Mouse (Mus musculus) forebrain, embryonic 12.5 days (tissue): ENCODE data around the gene Avil. TPM values are rescaled to one million over a fixed set of nuclear protein-coding genes. Genes with fewer than 3 reads are reported as not detected.
"Not testable (repeated sequence)": the region's sequence is repeated elsewhere in the genome, so short reads cannot be mapped to it uniquely, and the experiment has no call there.

ENCODE experiments used
- ATAC-seq: fragments of 200-750 bp; cut with Nextera tagmentation; 2 replicates; pipeline ENCODE4 v1.8.0; 2017; ENCODE audit warnings: moderate TSS enrichment; ENCODE audit not compliant: low FRiP score
- H3K27ac ChIP-seq: fragments of 300-500 bp; sonication (generic); 2 replicates; pipeline ENCODE4 v1.5.1; 2016; ENCODE audit warnings: mild to moderate bottlenecking
- H3K27me3 ChIP-seq: fragments of 300-500 bp; sonication (generic); 2 replicates; pipeline ENCODE4 v1.6.1; 2016; ENCODE audit warnings: mild to moderate bottlenecking
- H3K36me3 ChIP-seq: fragments of 300-500 bp; sonication (generic); replicated peaks from 2 replicates; pipeline ENCODE4 v1.6.1; 2016; ENCODE audit warnings: mild to moderate bottlenecking
- H3K4me1 ChIP-seq: fragments of 300-500 bp; sonication (generic); 2 replicates; pipeline ENCODE4 v1.6.1; 2016
- H3K4me2 ChIP-seq: fragments of 300-500 bp; sonication (generic); 2 replicates; pipeline ENCODE4 v1.6.1; 2016; ENCODE audit warnings: mild to moderate bottlenecking, moderate library complexity
- H3K4me3 ChIP-seq: fragments of 300-500 bp; sonication (generic); replicated peaks from 2 replicates; pipeline ENCODE4 v1.5.1; 2016; ENCODE audit warnings: mild to moderate bottlenecking
- H3K9ac ChIP-seq: fragments of 300-500 bp; sonication (generic); 2 replicates; pipeline ENCODE4 v1.6.1; 2016; ENCODE audit warnings: mild to moderate bottlenecking
- H3K9me3 ChIP-seq: fragments of 300-500 bp; sonication (generic); 2 replicates; pipeline ENCODE4 v1.6.1; 2016
- WGBS: fragments of 180-500 bp; shearing (Covaris S2); methylation state at CpG from one replicate; pipeline ENCODE4 v1.1.7; 2016; 5-methylcytosine and 5-hydroxymethylcytosine counted together
- polyA plus RNA-seq: library from polyadenylated mRNA; unstranded; fragments of >200 nt; fragmentation: Nextera tagmentation; extraction: Ambion mirVana; gene quantifications from 2 replicates; pipeline ENCODE4 v1.2.1, GENCODE M21; 2016

The Avil gene
- polyA plus RNA-seq, 1 experiment from 2014 or later, result not detected

DNA sequence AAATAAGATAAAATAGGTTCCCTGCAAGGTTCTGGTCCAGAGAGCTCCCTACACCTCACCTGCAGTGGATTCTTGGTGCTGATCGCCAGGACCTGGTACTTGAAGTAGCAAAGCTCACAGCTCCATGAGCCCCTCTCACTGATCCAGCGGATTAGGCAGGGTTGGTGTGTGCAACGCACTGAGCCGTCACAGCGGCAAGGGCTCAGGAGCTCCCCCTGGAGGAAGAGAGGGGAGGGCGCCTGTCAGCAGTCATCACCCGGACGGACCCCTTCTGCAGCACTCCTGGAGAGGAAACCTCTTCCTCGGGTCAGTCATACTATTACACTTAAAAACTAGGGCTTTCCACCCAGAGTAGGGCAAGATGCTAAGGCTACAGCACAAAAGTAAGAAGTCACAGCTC lies 57.7 kb downstream of the Avil start:
- Histone ChIP-seq H3K4me2 (peak overlapping the region; percentile 96), H3K27me3 (no peaks in the 10 kb centered on the region; the same call in 1 of the 2 replicates), H3K36me3 (peaks cover 42% of the 10 kb centered on the region), H3K9ac (peak overlapping the region; percentile 98; the same call in 1 of the 2 replicates), H3K4me3 (peak overlapping the region; percentile 99), H3K4me1 (peaks cover 45% of the 10 kb centered on the region), H3K9me3 (no peaks in the 10 kb centered on the region), H3K27ac (no peak overlapping the region)
- ATAC-seq, result peak; percentile 28
- WGBS, result under 1% methylated on average over 9 of the region's 9 CpGs

GRCm38 (mm10) chr10:127058708-127059107 lies 58.2 kb downstream of the Avil start:
- H3K27me3 ChIP-seq, result no peaks in the 10 kb centered on the region; the same call in 1 of the 2 replicates
- ATAC-seq, result no peak
- peak overlapping the region; percentile 99 for H3K4me3 ChIP-seq
- H3K36me3 ChIP-seq, result peaks cover 39% of the 10 kb centered on the region
- peak overlapping the region; percentile 96 for H3K4me2 ChIP-seq
- peaks cover 45% of the 10 kb centered on the region for H3K4me1 ChIP-seq
- peak overlapping the region; percentile 27; the same call in 1 of the 2 replicates for H3K27ac ChIP-seq
- WGBS, result 5% methylated on average over 8 of the region's 8 CpGs
- no peaks in the 10 kb centered on the region for H3K9me3 ChIP-seq
- peak overlapping the region; percentile 98 for H3K9ac ChIP-seq

DNA sequence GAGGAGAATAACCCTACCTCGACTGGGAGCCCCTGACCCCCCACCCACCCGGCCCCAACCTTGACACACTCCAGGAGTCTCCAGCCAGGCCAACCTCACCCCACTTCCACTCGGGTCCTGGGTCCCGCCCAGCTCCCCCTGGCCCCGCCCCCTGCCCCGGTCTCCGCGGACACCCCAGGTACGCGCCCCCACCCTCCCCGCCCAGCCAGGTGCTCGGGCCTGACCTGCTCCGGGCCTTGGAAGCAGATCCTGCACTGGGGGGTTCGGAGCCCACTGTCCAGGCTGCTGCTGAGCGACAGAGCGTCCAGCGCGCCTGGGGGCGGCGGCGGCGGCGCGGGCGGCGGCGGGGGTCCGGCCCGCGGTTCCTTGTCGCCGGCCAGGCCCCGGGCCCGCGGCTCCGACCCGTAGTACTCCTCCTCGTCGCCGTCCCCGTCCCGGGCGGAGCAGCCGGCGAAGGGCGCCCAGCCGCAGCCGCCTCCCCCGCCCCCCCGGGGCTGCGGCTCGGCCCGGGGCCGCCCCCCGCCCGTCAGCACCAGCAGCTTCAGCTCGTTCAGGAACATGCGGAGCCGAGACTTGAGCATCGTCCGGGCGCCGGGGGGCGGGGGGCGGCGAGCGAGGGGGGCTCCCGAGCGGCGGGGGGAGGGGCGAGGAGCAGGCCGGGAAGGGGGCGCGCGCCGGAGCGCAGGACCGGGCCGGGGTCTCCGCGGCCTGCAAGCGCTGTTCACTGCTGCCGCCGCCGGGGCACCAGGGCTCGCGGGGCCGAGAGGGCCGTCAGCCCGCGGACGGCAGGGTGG lies 58.9 kb downstream of the Avil start:
- H3K9me3 ChIP-seq, result no peaks in the 10 kb centered on the region
- H3K36me3 ChIP-seq, result peaks cover 32% of the 10 kb centered on the region
- peak overlapping the region; percentile 96 for H3K4me2 ChIP-seq
- peak; percentile 15 for ATAC-seq
- no peaks in the 10 kb centered on the region; the same call in 1 of the 2 replicates for H3K27me3 ChIP-seq
- peaks cover 45% of the 10 kb centered on the region for H3K4me1 ChIP-seq
- H3K27ac ChIP-seq, result peak overlapping the region; percentile 97
- peak overlapping the region; percentile 98 for H3K9ac ChIP-seq
- WGBS, result under 1% methylated on average over 61 of the region's 92 CpGs
- peak overlapping the region; percentile 99 for H3K4me3 ChIP-seq

DNA sequence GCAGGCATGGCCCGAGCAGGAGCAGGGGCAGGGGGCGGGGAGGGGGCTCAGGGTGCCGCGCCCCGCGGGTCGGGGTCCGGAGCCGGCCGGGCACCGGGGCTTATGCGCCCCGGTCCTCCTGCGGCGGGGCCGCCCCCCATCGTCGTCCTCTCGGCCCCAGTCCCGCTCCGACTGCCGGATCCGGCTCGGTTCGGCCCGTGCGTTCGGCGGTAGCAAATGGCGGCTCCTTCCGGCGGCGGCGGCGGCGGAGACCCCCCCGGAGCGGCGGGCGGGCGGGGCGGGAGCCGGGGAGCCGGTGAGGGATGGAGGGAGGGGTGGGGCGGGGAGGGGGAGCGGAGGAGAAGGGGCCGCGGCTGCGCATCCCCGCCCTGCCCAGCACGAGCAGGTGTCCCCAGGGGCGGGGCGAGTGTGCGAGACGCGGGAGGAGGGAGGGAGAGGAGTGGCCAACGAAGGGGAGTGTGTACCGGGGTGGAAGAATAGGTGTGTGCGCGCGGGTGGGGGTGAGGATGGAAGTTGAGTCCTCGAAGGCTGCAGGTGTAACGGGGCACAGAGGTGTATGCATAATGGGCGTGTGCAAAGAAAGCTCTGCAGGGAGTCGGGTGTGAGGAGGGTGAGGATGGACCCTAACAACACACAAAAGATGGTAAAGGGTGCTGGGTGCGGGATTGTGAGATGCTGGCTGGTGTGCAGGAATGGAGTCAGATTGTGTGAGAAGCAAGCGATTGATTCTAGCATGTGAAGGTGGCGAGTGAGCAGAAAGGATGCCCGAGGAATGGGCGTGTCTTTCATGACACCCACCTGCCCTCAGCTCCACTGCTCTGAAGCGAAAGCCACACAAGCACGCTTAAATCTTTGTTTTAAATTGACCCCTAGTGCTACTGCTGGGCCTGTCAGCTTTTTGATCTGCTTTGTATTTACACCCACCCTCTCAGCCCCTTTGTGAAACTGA lies 59.7 kb downstream of the Avil start, which contains the start of gene March9:
Gene March9, minus strand, starts transcription at position 217 of the 949 bp plus-strand sequence.
- peak within 1 kb of the TSS; percentile 96 for H3K4me2 ChIP-seq
- peak; percentile 54 for ATAC-seq
- WGBS, result under 1% methylated on average over 67 of the region's 72 CpGs
- H3K27ac ChIP-seq, result peak within 1 kb of the TSS; percentile 97
- peaks cover 52% of the 10 kb centered on the region for H3K4me1 ChIP-seq
- H3K36me3 ChIP-seq, result peaks cover 32% of the 10 kb centered on the region
- H3K27me3 ChIP-seq, result no peaks in the 10 kb centered on the region; the same call in 1 of the 2 replicates
- peak within 1 kb of the TSS; percentile 99 for H3K4me3 ChIP-seq
- no peaks in the 10 kb centered on the region for H3K9me3 ChIP-seq
- peak within 1 kb of the TSS; percentile 98 for H3K9ac ChIP-seq

- H3K36me3 ChIP-seq, result peaks cover 32% of the 10 kb centered on the region
- H3K4me2 ChIP-seq, result peak overlapping the region; percentile 96
- peak overlapping the region; percentile 97 for H3K27ac ChIP-seq
- peaks cover 56% of the 10 kb centered on the region for H3K4me1 ChIP-seq
- 16% methylated on average over 5 of the region's 5 CpGs for WGBS
- H3K27me3 ChIP-seq, result no peaks in the 10 kb centered on the region; the same call in 1 of the 2 replicates
- H3K4me3 ChIP-seq, result peak overlapping the region; percentile 99
- no peaks in the 10 kb centered on the region for H3K9me3 ChIP-seq
- peak overlapping the region; percentile 98; the same call in 1 of the 2 replicates for H3K9ac ChIP-seq
- no peak for ATAC-seq
Observed at GRCm38 (mm10) chr10:127061085-127061484, 60.6 kb downstream of the Avil start.

DNA sequence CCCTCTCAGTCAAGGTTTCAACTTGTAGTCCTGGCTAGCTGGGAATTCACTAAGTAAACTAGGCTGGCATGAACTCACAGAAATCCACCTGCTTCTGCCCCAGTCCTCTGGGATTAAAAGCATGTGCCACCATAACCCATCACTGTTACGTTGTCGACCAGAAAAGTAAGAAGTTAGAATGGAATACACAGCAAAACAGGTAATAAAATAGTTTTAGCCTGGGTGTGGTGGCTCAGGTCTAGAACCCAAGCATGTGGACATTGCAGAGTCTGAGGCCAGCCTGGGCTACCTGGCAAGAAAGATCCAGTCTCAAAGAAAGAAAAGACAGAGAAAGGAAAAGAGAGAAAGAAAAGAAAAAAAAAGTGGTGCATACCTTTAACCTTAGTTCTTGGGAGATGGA lies 61.0 kb downstream of the Avil start:
- H3K27ac ChIP-seq, result peak overlapping the region; percentile 97
- 0 out of 2 replicates have a peak overlapping the region, but pooled peaks have one; percentile 98 for H3K9ac ChIP-seq
- peaks cover 57% of the 10 kb centered on the region for H3K4me1 ChIP-seq
- no peaks in the 10 kb centered on the region; the same call in 1 of the 2 replicates for H3K27me3 ChIP-seq
- H3K36me3 ChIP-seq, result peaks cover 32% of the 10 kb centered on the region
- WGBS, result 75% methylated on average over 2 of the region's 2 CpGs
- ATAC-seq, result no peak
- no peaks in the 10 kb centered on the region for H3K9me3 ChIP-seq
- H3K4me2 ChIP-seq, result peak overlapping the region; percentile 96; the same call in 1 of the 2 replicates
- no peak overlapping the region for H3K4me3 ChIP-seq

- 96% methylated on average over 4 of the region's 4 CpGs for WGBS
- Histone ChIP-seq H3K36me3 (peaks cover 33% of the 10 kb centered on the region), H3K4me1 (peaks cover 60% of the 10 kb centered on the region)
- H3K27me3 ChIP-seq, H3K27ac ChIP-seq, H3K4me3 ChIP-seq, H3K9me3 ChIP-seq, ATAC-seq, H3K9ac ChIP-seq, H3K4me2 ChIP-seq: not testable (repeated sequence)
Observed at GRCm38 (mm10) chr10:127062101-127062500, 61.6 kb downstream of the Avil start.

DNA sequence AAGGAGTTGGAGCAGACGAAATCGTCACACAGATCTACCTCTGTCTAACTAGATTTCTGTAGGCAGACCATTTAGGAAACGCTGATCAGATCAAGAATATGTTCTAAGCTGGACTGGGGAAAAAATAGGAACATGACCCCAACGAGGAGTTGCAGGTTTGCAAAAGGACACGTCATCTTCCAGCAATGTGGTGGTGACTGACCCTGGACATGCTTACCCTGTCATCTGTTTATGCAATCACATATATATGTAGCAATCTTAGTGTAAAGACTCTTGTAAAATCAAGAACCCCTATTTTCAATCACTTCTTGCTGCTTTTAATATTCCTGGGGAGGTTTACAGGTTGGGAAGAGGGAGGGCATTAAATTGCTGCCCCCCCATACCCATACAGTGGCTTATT lies 62.0 kb downstream of the Avil start:
- Histone ChIP-seq H3K27me3 (no peaks in the 10 kb centered on the region; the same call in 1 of the 2 replicates), H3K4me1 (peaks cover 57% of the 10 kb centered on the region), H3K9me3 (no peaks in the 10 kb centered on the region), H3K4me3 (no peak overlapping the region), H3K36me3 (peaks cover 33% of the 10 kb centered on the region), H3K27ac (no peak overlapping the region), H3K4me2 (no peak overlapping the region), H3K9ac (no peak overlapping the region)
- ATAC-seq, result no peak
- WGBS, result 83% methylated on average over 5 of the region's 5 CpGs

GRCm38 (mm10) chr10:127063239-127063872 lies 62.8 kb downstream of the Avil start, which contains the start of gene Cdk4:
TSS of gene Cdk4 (plus strand) at chr10:127063534.
- Histone ChIP-seq H3K9ac (peak within 1 kb of the TSS; percentile 99), H3K4me1 (peaks cover 57% of the 10 kb centered on the region), H3K27ac (peak within 1 kb of the TSS; percentile 94), H3K36me3 (peaks cover 39% of the 10 kb centered on the region), H3K27me3 (no peaks in the 10 kb centered on the region), H3K9me3 (no peaks in the 10 kb centered on the region), H3K4me2 (peak within 1 kb of the TSS; percentile 82), H3K4me3 (peak within 1 kb of the TSS; percentile 76)
- ATAC-seq, result peak; percentile 93
- WGBS, result under 1% methylated on average over 46 of the region's 46 CpGs

DNA sequence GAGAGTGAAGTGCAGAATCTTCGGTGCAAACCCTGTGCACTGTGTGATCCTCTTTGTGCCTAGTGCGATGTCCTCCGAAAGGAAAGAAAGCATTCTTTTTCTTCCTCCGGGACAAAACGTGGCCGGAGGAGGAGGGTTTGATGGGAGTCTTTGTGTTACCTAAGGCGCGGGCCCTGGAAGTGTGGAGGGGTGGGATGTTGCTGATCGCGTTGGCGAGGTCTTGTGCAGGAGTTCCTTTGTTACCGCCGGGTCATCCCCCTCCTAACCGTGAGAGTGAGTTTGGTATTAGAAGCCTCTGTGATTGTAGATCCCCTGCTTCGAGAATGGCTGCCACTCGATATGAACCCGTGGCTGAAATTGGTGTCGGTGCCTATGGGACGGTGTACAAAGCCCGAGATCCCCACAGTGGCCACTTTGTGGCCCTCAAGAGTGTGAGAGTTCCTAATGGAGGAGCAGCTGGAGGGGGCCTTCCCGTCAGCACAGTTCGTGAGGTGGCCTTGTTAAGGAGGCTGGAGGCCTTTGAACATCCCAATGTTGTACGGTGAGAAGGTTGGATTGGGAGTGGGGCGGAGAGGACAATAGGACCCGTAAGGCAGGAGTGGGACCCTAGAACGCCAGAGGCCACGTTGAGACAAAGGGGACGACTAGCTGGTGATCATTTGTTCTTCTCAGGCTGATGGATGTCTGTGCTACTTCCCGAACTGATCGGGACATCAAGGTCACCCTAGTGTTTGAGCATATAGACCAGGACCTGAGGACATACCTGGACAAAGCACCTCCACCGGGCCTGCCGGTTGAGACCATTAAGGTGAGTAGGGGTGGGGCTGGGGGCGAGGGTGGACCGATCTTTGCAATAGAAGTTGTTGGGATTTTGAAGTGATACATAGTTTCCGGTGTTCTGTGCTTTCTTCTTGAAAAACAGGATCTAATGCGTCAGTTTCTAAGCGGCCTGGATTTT lies 63.7 kb downstream of the Avil start:
- no peaks in the 10 kb centered on the region for H3K27me3 ChIP-seq
- ATAC-seq, result no peak
- no peaks in the 10 kb centered on the region for H3K9me3 ChIP-seq
- H3K27ac ChIP-seq, result peak overlapping the region; percentile 94
- H3K4me3 ChIP-seq, result peak overlapping the region; percentile 76
- H3K36me3 ChIP-seq, result peaks cover 42% of the 10 kb centered on the region
- peak overlapping the region; percentile 99 for H3K9ac ChIP-seq
- 13% methylated on average over 37 of the region's 37 CpGs for WGBS
- peak overlapping the region; percentile 82 for H3K4me2 ChIP-seq
- H3K4me1 ChIP-seq, result peaks cover 57% of the 10 kb centered on the region

DNA sequence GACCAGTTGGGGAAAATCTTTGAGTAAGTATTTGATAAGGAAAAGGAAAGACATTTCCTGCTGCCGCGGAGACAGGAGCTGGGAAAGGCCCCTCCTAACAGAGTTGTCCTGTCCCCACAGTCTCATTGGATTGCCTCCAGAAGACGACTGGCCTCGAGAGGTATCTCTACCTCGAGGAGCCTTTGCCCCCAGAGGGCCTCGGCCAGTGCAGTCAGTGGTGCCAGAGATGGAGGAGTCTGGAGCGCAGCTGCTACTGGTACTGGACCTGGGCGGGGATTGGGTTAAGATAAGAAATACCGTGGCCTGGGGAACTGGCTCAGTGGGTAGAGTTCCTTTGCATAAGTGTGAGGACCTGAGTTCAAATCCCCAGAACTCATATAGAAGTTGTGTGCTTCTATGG lies 65.5 kb downstream of the Avil start:
- Histone ChIP-seq H3K4me3 (no peak overlapping the region), H3K9ac (no peak overlapping the region), H3K4me2 (no peak overlapping the region), H3K27ac (no peak overlapping the region), H3K27me3 (no peaks in the 10 kb centered on the region), H3K36me3 (peaks cover 42% of the 10 kb centered on the region), H3K9me3 (no peaks in the 10 kb centered on the region), H3K4me1 (peaks cover 56% of the 10 kb centered on the region)
- WGBS, result 88% methylated on average over 9 of the region's 9 CpGs
- ATAC-seq, result no peak
